Mouse (Mus musculus) forebrain, embryonic 12.5 days (tissue): Measurements from ENCODE around the gene Tmem30c. TPM values are rescaled to one million over a fixed set of nuclear protein-coding genes. Genes with fewer than 3 reads are reported as not detected.
"Not testable (repeated sequence)": the region's sequence is repeated elsewhere in the genome, so short reads cannot be mapped to it uniquely, and the experiment has no call there.

ENCODE experiments used
- ATAC-seq: fragments of 200-750 bp; cut with Nextera tagmentation; 2 replicates; pipeline ENCODE4 v1.8.0; 2017; ENCODE audit warnings: moderate TSS enrichment; ENCODE audit not compliant: low FRiP score
- H3K27ac ChIP-seq: fragments of 300-500 bp; sonication (generic); 2 replicates; pipeline ENCODE4 v1.5.1; 2016; ENCODE audit warnings: mild to moderate bottlenecking
- H3K27me3 ChIP-seq: fragments of 300-500 bp; sonication (generic); 2 replicates; pipeline ENCODE4 v1.6.1; 2016; ENCODE audit warnings: mild to moderate bottlenecking
- H3K36me3 ChIP-seq: fragments of 300-500 bp; sonication (generic); replicated peaks from 2 replicates; pipeline ENCODE4 v1.6.1; 2016; ENCODE audit warnings: mild to moderate bottlenecking
- H3K4me1 ChIP-seq: fragments of 300-500 bp; sonication (generic); 2 replicates; pipeline ENCODE4 v1.6.1; 2016
- H3K4me2 ChIP-seq: fragments of 300-500 bp; sonication (generic); 2 replicates; pipeline ENCODE4 v1.6.1; 2016; ENCODE audit warnings: mild to moderate bottlenecking, moderate library complexity
- H3K4me3 ChIP-seq: fragments of 300-500 bp; sonication (generic); replicated peaks from 2 replicates; pipeline ENCODE4 v1.5.1; 2016; ENCODE audit warnings: mild to moderate bottlenecking
- H3K9ac ChIP-seq: fragments of 300-500 bp; sonication (generic); 2 replicates; pipeline ENCODE4 v1.6.1; 2016; ENCODE audit warnings: mild to moderate bottlenecking
- H3K9me3 ChIP-seq: fragments of 300-500 bp; sonication (generic); 2 replicates; pipeline ENCODE4 v1.6.1; 2016
- WGBS: fragments of 180-500 bp; shearing (Covaris S2); methylation state at CpG from one replicate; pipeline ENCODE4 v1.1.7; 2016; 5-methylcytosine and 5-hydroxymethylcytosine counted together
- polyA plus RNA-seq: library from polyadenylated mRNA; unstranded; fragments of >200 nt; fragmentation: Nextera tagmentation; extraction: Ambion mirVana; gene quantifications from 2 replicates; pipeline ENCODE4 v1.2.1, GENCODE M21; 2016

Tmem30c gene
- polyA plus RNA-seq, 1 experiment from 2014 or later: 0.26 TPM

DNA sequence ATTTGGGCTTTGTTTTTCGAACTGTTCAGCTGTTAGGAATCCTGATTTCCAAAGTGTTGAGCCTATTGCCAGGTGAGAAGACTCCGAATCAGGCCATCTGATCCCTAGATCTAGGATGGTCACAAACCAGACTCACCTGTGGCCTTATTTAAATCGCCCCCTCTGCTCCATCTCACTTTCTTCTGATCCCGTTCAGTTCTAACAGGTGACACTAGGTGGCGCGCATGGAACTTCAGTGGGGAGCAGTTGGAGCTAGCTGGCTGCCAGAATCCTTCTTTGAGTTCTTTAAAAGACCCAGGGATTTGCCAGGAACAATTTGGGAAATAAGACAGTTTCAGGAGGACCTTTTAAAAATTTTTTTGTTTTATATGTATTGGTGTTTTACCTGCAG is 48.8 kb downstream of the Tmem30c start:
- H3K4me2 ChIP-seq: no peak overlapping the region
- no peaks in the 10 kb centered on the region for H3K36me3 ChIP-seq
- peak; percentile 57 for ATAC-seq
- no peaks in the 10 kb centered on the region for H3K4me1 ChIP-seq
- H3K4me3 ChIP-seq: no peak overlapping the region
- no peaks in the 10 kb centered on the region for H3K27me3 ChIP-seq
- WGBS: 13% methylated on average over 6 of the region's 6 CpGs
- no peaks in the 10 kb centered on the region for H3K9me3 ChIP-seq
- no peak overlapping the region for H3K9ac ChIP-seq
- no peak overlapping the region for H3K27ac ChIP-seq

DNA sequence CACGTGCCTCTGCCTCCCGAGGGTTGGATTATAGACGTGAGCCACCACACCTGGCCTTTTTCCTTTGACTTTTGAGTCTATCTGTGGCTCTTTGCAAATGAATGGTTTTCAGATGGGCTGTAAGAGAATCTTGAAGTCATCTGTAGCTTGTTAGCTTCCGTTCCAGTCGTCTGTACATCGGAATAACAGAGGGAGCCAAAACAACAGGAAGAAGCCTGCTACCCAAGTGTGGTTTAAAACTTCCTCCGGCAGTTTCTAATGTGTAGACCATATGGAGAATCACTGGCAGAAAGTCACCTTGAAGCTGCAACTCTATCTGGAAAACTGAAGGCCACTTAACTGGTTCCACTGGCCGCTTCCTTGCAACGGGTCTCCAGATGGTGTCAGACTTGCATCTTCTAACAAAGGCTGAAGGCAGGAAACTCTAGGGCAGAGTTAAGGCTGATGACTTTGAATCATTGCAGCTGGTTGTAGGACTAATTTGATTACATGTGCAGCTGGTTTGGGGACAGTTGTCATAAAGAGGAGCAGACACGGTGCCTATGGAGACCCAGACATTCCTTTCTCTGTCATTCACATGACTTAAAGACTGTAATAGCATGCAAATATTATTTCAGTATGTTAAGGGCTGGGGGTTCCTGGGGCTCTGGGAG is 49.3 kb downstream of the Tmem30c start:
- H3K4me3 ChIP-seq: no peak overlapping the region
- ATAC-seq: no peak
- WGBS: 61% methylated on average over 10 of the region's 10 CpGs

DNA sequence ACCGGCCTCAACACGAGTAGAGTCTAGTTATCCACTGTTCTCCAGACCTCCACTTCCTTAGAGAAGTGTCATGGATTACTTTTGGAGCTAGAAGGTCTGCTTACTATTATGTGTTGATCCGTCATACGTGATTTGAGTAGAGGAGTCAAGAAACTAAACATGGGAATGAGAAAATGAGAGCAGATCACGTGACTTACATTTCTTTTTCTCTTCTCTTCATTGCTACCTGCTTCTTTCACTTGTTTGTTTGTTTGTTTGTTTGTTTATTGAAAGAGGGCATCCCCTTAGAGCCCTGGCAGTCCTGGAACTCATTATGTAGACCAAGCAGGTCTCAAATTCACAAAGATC is 49.8 kb downstream of the Tmem30c start:
- no peak for ATAC-seq
- WGBS: 89% methylated on average over 5 of the region's 5 CpGs
- no peak overlapping the region for H3K4me3 ChIP-seq

More for the DNA sequence above, 49.3 kb downstream of the Tmem30c start:
- Histone ChIP-seq H3K27ac (no peak overlapping the region), H3K9me3 (no peaks in the 10 kb centered on the region), H3K27me3 (no peaks in the 10 kb centered on the region), H3K36me3 (no peaks in the 10 kb centered on the region), H3K9ac (no peak overlapping the region), H3K4me2 (no peak overlapping the region), H3K4me1 (no peaks in the 10 kb centered on the region)

DNA sequence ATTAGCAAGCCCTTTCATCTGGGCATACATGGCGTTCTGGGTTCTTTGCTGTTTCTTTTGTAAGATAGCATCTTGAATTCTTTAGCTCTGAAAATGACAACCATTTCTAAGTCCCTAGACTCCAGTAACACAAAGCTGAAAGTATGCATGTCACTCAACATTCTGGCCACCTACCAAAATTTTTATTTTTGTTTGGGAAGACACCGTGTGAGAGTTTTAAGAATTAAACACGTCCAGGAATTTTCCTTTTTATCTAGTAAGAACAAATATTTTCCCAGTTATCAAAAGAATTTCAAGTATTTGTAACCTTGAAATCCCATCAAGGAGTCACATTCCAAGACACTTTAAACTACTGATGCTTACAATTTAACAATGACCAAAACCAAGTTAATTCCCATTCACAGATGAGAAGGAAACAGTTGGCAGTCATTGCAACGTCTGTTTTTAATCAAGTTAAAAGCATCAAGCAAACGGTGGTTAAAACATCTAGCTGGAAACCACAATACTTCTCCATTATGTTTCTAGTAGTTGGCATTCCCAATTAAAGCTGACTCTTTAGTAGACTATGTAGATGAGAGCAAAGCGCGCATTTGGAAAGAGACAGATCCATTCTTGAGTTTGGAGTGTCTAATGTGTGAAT is 56.7 kb downstream of the Tmem30c start:
- Histone ChIP-seq H3K27ac (no peak overlapping the region), H3K4me1 (no peaks in the 10 kb centered on the region), H3K4me3 (no peak overlapping the region), H3K36me3 (no peaks in the 10 kb centered on the region), H3K27me3 (no peaks in the 10 kb centered on the region), H3K9me3 (no peaks in the 10 kb centered on the region), H3K4me2 (no peak overlapping the region), H3K9ac (no peak overlapping the region)
- WGBS: 69% methylated on average over 7 of the region's 7 CpGs
- ATAC-seq: no peak

More for the DNA sequence above, 49.8 kb downstream of the Tmem30c start:
- H3K4me1 ChIP-seq: no peaks in the 10 kb centered on the region
- H3K9me3 ChIP-seq: no peaks in the 10 kb centered on the region
- H3K36me3 ChIP-seq: no peaks in the 10 kb centered on the region
- H3K4me2 ChIP-seq: no peak overlapping the region
- no peak overlapping the region for H3K9ac ChIP-seq
- H3K27ac ChIP-seq: no peak overlapping the region
- no peaks in the 10 kb centered on the region for H3K27me3 ChIP-seq

DNA sequence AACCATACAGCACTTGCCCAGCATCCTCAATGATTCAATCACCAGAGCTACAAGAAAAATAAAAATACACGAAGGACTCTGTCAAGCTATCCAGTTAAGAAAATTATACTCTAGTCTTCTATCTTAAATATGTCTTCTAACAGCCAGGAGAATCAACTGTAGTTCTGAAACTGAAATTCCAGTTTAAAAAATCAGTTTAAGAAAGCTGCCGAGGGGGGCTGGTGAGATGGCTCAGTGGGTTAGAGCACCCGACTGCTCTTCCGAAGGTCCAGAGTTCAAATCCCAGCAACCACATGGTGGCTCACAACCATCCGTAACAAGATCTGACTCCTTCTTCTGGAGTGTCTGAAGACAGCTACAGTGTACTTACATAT is 60.7 kb downstream of the Tmem30c start:
- Histone ChIP-seq H3K4me2 (peak overlapping the region; percentile 67), H3K4me3 (peak overlapping the region; percentile 85; the same call in 1 of the 2 replicates)
- H3K9me3 ChIP-seq, H3K4me1 ChIP-seq, H3K27me3 ChIP-seq, H3K9ac ChIP-seq, H3K27ac ChIP-seq, ATAC-seq, H3K36me3 ChIP-seq: not testable (repeated sequence)
- 69% methylated on average over 5 of the region's 5 CpGs for WGBS

DNA sequence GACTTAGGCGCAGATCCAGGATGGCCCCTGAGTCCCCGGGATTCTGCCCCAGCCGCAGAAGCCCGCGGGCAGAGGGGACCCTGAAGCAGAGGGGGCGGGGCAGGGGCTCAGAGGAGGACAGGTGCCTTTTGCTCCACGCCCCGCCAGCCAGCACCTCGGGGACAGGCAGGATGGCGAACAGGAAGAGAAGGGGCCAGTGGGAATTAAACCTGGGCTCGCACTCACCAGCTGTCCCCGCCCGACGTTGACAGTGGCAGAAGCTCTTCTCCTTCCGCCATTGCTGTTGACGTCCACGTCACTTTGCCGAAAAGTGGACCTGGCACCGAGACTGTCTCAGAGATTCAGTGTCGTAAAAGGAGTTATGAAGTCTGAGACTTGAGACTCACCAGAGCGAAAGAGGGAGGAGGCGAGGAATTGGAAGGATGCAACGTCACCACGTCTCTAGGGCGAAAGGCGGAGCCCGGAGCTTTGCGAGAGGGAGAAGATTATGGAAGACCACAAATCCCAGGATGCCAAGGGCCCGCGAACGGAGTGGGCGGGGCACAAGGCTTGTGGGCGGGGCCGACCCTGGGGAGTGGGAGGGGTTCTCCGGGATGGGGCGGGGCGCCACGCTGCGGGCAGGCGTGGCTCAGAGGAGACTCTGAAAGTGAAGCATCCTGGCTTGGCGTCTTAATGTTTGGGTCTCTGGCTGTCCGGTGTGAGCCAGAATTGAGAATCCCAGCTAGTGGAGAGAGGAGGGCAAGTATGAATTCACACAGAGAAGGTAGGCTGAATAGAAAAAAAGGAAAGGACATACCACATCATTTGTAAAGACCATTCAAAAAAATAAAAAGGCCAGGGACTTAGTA is 61.4 kb downstream of the Tmem30c start, which contains the start of gene Tbc1d23:
Gene Tbc1d23 (minus strand): TSS at position 416 of the 848 bp plus-strand sequence.
- H3K9me3 ChIP-seq: no peaks in the 10 kb centered on the region
- H3K27me3 ChIP-seq: no peaks in the 10 kb centered on the region
- H3K4me2 ChIP-seq: peak within 1 kb of the TSS; percentile 67
- ATAC-seq: peak; percentile 98
- H3K36me3 ChIP-seq: no peaks in the 10 kb centered on the region
- WGBS: under 1% methylated on average over 41 of the region's 42 CpGs
- peak within 1 kb of the TSS; percentile 85 for H3K4me3 ChIP-seq
- peak within 1 kb of the TSS; percentile 78 for H3K9ac ChIP-seq
- peak within 1 kb of the TSS; percentile 68 for H3K27ac ChIP-seq
- peaks cover 4% of the 10 kb centered on the region for H3K4me1 ChIP-seq

DNA sequence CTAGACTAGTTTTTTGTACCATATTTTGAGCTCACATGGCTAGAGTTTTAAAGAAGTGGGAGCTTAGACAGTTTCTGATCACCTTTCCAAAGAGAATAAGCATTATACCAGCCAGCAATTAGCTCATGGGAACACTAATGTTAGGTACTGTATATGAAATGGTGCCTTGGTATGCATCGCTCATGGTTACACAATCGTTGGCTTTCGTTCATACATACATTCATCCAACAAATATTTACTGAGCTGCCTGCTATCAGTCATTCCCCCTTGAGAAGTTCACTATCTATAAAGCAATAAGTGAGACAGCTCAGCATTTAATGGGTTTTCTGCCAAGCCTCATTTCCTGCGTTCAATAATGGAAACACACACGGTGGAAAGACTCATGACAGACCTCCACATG is 66.2 kb downstream of the Tmem30c start:
- H3K9me3 ChIP-seq: no peaks in the 10 kb centered on the region
- H3K27me3 ChIP-seq: no peaks in the 10 kb centered on the region
- no peaks in the 10 kb centered on the region for H3K36me3 ChIP-seq
- H3K27ac ChIP-seq: no peak overlapping the region
- H3K4me1 ChIP-seq: peaks cover 4% of the 10 kb centered on the region
- no peak for ATAC-seq
- no peak overlapping the region for H3K4me3 ChIP-seq
- no peak overlapping the region for H3K9ac ChIP-seq
- H3K4me2 ChIP-seq: no peak overlapping the region
- WGBS: 93% methylated on average over 5 of the region's 5 CpGs

DNA sequence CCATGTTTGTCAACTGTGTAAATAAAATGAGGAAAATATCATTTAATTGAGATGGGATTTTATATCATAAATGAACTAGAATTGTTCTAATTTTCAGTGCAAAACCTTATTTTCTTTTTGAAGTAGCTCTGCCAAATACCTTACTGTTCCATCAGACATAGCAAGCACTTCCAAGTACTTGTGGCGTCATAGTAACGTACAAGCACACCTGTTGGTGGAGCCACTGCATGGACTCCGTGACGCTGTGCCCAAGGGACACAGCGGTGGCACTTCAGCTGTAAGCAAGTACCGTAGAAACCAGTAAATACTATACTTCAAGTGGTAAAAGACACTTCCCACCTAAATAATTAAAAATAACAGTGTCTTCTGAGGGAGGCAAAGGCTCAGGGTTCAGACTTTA is 72.3 kb downstream of the Tmem30c start:
- Histone ChIP-seq H3K27ac (no peak overlapping the region), H3K4me2 (no peak overlapping the region)

More for the DNA sequence above, 72.3 kb downstream of the Tmem30c start:
- Histone ChIP-seq H3K4me1 (no peaks in the 10 kb centered on the region), H3K9me3 (no peaks in the 10 kb centered on the region), H3K27me3 (no peaks in the 10 kb centered on the region), H3K9ac (no peak overlapping the region), H3K4me3 (no peak overlapping the region), H3K36me3 (0 out of 2 replicates have a peak, but pooled peaks cover 5% of the 10 kb centered on the region)
- WGBS: 94% methylated on average over 6 of the region's 6 CpGs
- no peak for ATAC-seq

Other genes with a start within 250 kb of the Tmem30c start
- not detected in 2 replicates for gene Tmem45a2, start 221.5 kb downstream of the Tmem30c start, polyA plus RNA-seq
- 62.6 and 62.7 TPM in 2 replicates for gene Tomm70a, start 171.2 kb downstream of the Tmem30c start, polyA plus RNA-seq
- 46.0 and 48.2 TPM in 2 replicates for gene Nit2, start 125.5 kb downstream of the Tmem30c start, polyA plus RNA-seq
- gene Tbc1d23, start 61.4 kb downstream of the Tmem30c start, polyA plus RNA-seq: 29.9 and 34.4 TPM in 2 replicates
- 5.4 and 6.6 TPM in 2 replicates for gene Filip1l, start 60.2 kb upstream of the Tmem30c start, polyA plus RNA-seq